Mouse (Mus musculus): ENCODE results near the gene Pard3. TPM values are rescaled to one million over a fixed set of nuclear protein-coding genes. Genes with fewer than 3 reads are reported as not detected.

Pard3 gene
- total RNA-seq (2021): 10 to 100 TPM; 28.8 to 31.5 TPM
- long read RNA-seq, experiment 1, full-length matches to known transcripts: 3 of 19 reads
- long read RNA-seq, experiment 1, partial matches to known transcripts: 8 of 19 reads
- long read RNA-seq, experiment 1, other reads (novel, unspliced or antisense): 8 of 19 reads
- long read RNA-seq, experiment 2, full-length matches to known transcripts: 1 of 28 reads
- long read RNA-seq, experiment 2, partial matches to known transcripts: 9 of 28 reads
- long read RNA-seq, experiment 2, other reads (novel, unspliced or antisense): 18 of 28 reads

GRCm38 (mm10) chr8:127063551-127064360 lies at the start of gene Pard3:
Gene Pard3, plus strand, starts transcription at chr8:127063893.
- peak; percentile 82 to 87 for DNase-seq
- intact Hi-C loops (cut with DNase I): loop anchor here (2.0 to 5.0 kb wide), 3 partner anchors 75 to 114 kb away; no protein-coding TSS in a partner anchor

GRCm38 (mm10) chr8:127021830-127022229 lies 41.9 kb upstream of the Pard3 start:
- intact Hi-C loops (cut with DNase I): no loop called here
- no peak for DNase-seq

GRCm38 (mm10) chr8:127025256-127025717 lies 38.4 kb upstream of the Pard3 start:
- intact Hi-C loops (cut with DNase I): no loop called here
- DNase-seq: no peak

GRCm38 (mm10) chr8:127025775-127026174 lies 37.9 kb upstream of the Pard3 start:
- intact Hi-C loops (cut with DNase I): no loop called here
- DNase-seq: no peak

GRCm38 (mm10) chr8:127031476-127031875 lies 32.2 kb upstream of the Pard3 start:
- intact Hi-C loops (cut with DNase I): no loop called here
- no peak for DNase-seq

- intact Hi-C loops (cut with DNase I): no loop called here
- DNase-seq: peak in 1 of 2 experiments; percentile 5
Observed at GRCm38 (mm10) chr8:127038928-127039327, 24.8 kb upstream of the Pard3 start.

- intact Hi-C loops (cut with DNase I): no loop called here
- no peak for DNase-seq
Observed at GRCm38 (mm10) chr8:127049996-127050395, 13.7 kb upstream of the Pard3 start.

- DNase-seq: no peak
- intact Hi-C loops (cut with DNase I): no loop called here
Observed at GRCm38 (mm10) chr8:127052132-127052531, 11.6 kb upstream of the Pard3 start.

- DNase-seq: no peak
- intact Hi-C loops (cut with DNase I): no loop called here
Observed at GRCm38 (mm10) chr8:127055081-127055480, 8.6 kb upstream of the Pard3 start.

GRCm38 (mm10) chr8:127058759-127059158 lies 4.9 kb upstream of the Pard3 start:
- no peak for DNase-seq
- intact Hi-C loops (cut with DNase I): no loop called here

- DNase-seq: no peak
- intact Hi-C loops (cut with DNase I): loop anchor here (5.0 kb wide), 2 partner anchors 73 to 117 kb away; no protein-coding TSS in a partner anchor
Observed at GRCm38 (mm10) chr8:127059826-127060225, 3.9 kb upstream of the Pard3 start.

GRCm38 (mm10) chr8:127064361-127065112 lies 844 bp downstream of the Pard3 start:
- DNase-seq: peak; percentile 61
- intact Hi-C loops (cut with DNase I): loop anchor here (5.0 kb wide), 3 partner anchors 43 to 113 kb away; no protein-coding TSS in a partner anchor

GRCm38 (mm10) chr8:127065113-127065473 lies 1.4 kb downstream of the Pard3 start:
- intact Hi-C loops (cut with DNase I): loop anchor here (5.0 kb wide), 1 partner anchor 42 kb away; no protein-coding TSS in a partner anchor
- DNase-seq: no peak

GRCm38 (mm10) chr8:127065791-127066190 lies 2.1 kb downstream of the Pard3 start:
- intact Hi-C loops (cut with DNase I): loop anchor here (5.0 kb wide), 1 partner anchor 42 kb away; no protein-coding TSS in a partner anchor

GRCm38 (mm10) chr8:127066501-127066900 lies 2.8 kb downstream of the Pard3 start:
- no peak for DNase-seq
- intact Hi-C loops (cut with DNase I): loop anchor here (5.0 kb wide), 1 partner anchor 41 kb away; no protein-coding TSS in a partner anchor

More at GRCm38 (mm10) chr8:127065791-127066190, 2.1 kb downstream of the Pard3 start:
- no peak for DNase-seq

- intact Hi-C loops (cut with DNase I): loop anchor here (5.0 kb wide), 1 partner anchor 39 kb away; no protein-coding TSS in a partner anchor
Observed at GRCm38 (mm10) chr8:127068719-127069118, 5.0 kb downstream of the Pard3 start.

GRCm38 (mm10) chr8:127070225-127070624 lies 6.5 kb downstream of the Pard3 start:
- intact Hi-C loops (cut with DNase I): no loop called here
- peak; percentile 40 to 70 for DNase-seq

More at GRCm38 (mm10) chr8:127068719-127069118, 5.0 kb downstream of the Pard3 start:
- no peak for DNase-seq

- no peak for DNase-seq
- intact Hi-C loops (cut with DNase I): no loop called here
Observed at GRCm38 (mm10) chr8:127073052-127073618, 9.4 kb downstream of the Pard3 start.

- no peak for DNase-seq
- intact Hi-C loops (cut with DNase I): no loop called here
Observed at GRCm38 (mm10) chr8:127076511-127076910, 12.8 kb downstream of the Pard3 start.

GRCm38 (mm10) chr8:127079244-127079805 lies 15.6 kb downstream of the Pard3 start:
- intact Hi-C loops (cut with DNase I): no loop called here
- no peak for DNase-seq

Measured in heart, postnatal 14 days (tissue).